Mouse (Mus musculus) A20 (cell line): ENCODE results near the gene Lrit3.
A peak's percentile ranks its signal among the peaks of the same experiment; 100 is the strongest.

Source experiments
- DNase-seq: peaks from one replicate; pipeline ENCODE4 v3.0.0-alpha.2; 2011; ENCODE audit warnings: low read depth, low spot score

The Lrit3 gene

DNA sequence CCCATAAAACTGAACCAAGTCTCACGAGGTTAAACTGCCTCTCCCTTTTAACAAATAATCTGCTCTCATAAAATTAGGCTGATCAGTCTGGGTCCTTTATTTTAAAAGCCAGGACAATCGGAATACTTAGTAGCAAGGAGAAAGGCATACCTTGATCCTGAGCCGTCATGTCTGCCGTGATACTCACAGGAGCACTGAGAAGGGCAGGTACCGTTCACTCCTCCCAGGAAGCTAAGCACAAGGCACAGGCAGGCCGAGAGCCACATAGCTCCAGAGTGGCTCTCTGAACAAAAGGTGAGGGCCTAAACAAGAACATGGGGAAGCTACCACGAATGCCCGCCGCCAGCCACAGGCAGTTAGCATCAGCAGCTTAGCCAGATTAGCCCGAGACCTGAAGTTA, at the start of gene Lrit3:
Lrit3 (minus strand) TSS at position 266 of the 400 bp plus-strand sequence.
- DNase-seq, result no peak

GRCm38 (mm10) chr3:129846846-129847245, 43.0 kb upstream of the Lrit3 start:
- DNase-seq, result no peak

DNA sequence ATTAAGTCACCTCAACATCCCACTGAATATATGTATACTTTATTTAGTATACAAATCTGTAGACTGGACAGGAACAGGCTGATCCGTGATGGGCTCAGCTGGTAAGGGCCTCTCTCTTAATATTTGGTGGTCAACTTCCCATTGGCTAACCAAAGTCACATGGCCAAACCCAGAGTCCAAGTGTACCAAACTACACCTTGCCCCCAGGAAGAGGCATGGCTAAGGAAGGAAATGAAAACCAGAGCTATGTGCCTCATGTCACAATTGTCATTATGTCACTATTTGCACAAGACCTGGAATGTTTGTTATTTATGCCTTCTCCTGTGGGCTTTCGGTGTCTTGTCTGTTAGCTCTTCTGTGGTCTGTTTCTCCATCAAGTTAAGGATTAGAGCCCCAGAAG, 42.0 kb upstream of the Lrit3 start:
- no peak for DNase-seq

DNA sequence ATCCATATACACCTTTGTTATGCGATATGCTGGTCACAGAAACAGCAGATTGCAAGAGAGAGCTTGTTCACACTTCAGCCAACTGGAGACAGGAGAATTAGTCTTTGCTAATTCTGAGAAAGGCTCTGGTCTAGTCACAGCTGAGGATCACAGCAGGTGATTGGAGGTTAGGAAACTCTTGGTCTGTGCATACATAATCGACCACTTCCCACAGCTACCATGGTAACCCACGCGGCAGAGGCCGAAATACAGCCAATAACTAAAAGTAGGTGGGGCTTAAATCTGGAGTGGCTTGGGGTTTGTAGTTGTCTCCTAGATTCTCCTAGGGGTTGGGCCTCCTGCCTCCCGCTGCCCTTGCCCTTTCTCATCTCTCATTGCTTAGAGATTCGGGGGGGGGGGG, 34.2 kb upstream of the Lrit3 start:
- no peak for DNase-seq

- DNase-seq, result no peak
Measured at GRCm38 (mm10) chr3:129836965-129837364, 33.1 kb upstream of the Lrit3 start.

DNA sequence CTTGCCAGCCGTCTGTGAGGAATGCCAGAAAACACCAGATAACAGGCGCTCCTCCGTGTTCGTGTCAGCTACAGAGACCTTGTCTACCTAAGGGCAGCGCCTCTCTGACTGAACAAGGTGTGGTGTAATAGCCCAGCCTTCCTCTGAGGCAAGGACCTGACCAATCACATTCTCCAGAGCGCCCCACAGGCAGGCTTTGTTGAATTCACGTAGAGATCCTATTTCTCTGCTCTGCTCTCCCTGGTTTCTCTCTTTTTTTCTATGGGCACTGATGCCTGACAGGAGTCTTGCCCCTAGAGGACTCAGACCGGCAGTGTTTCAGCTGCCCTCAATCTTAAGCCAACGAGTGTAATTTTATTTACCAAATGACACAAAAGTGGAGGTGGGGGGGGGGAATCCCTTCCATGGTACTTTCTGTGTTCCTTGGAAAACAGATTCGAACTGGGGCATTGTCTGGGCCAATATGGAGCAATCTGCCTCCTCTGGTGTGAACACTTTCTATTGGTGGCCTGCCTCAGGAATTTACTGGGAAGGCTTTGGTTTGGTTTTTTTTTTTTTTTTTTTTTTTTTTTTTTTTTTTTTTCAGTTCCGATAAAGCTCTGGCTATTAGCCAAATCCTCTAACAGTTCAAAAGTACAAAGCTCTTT, 32.3 kb upstream of the Lrit3 start:
- DNase-seq, result peak; percentile 36

GRCm38 (mm10) chr3:129835388-129835934, 31.6 kb upstream of the Lrit3 start, which contains the start of gene Cfi:
Gene Cfi, plus strand, starts transcription at chr3:129835884.
- DNase-seq, result no peak

DNA sequence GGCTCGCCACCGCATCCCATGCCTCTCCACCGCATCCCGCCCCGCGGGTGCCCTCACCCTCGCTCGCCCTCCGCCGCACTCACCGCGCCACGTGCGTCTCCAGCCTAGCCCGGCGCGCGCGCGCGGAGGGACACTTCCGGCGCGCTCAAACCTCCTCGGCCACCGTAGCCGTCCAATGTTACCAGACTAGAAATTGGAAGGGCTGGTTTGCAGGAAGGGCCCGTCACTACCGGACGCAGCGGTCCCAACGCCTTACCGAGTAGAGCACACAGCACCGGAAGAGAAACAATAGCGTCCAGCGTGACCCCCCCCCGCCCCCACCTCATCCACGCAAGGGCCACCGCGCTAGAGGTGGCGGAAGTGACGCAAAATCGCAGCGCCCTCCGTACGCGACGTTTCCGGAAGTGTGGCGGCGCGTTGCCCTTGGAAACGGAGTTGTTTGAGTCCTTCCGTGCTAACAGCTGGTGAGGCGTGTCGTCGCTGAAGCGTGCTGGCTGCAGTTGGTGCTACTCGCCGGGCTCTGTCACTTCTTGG, 27.3 kb upstream of the Lrit3 start, which contains the start of gene Gar1:
Gar1 (minus strand) TSS at position 362 of the 534 bp plus-strand sequence.
- peak; percentile 98 for DNase-seq

DNA sequence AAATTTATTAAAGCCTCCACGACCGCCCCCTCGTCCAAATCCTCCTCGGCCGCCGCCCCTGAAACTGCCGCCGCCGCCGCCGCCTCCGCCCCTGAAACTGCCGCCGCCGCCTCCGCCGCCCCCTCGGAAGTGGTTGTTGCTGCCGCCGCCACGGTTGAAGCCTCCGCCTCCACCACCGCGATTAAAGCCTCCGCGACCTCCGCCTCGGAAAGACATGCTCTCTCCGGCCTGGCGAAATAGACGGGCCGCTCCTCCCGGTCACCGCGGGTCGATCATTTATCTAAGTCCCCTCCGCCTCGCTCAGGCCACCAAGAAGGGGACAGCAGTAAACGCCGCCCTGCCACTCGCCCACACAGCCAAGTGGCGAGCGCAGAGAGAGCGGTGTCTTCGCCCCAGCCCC, 26.8 kb upstream of the Lrit3 start:
- no peak for DNase-seq

GRCm38 (mm10) chr3:129827691-129828090, 23.9 kb upstream of the Lrit3 start:
- no peak for DNase-seq

GRCm38 (mm10) chr3:129826691-129827090, 22.9 kb upstream of the Lrit3 start:
- DNase-seq, result no peak

- no peak for DNase-seq
Measured at GRCm38 (mm10) chr3:129824891-129825290, 21.1 kb upstream of the Lrit3 start.

DNA sequence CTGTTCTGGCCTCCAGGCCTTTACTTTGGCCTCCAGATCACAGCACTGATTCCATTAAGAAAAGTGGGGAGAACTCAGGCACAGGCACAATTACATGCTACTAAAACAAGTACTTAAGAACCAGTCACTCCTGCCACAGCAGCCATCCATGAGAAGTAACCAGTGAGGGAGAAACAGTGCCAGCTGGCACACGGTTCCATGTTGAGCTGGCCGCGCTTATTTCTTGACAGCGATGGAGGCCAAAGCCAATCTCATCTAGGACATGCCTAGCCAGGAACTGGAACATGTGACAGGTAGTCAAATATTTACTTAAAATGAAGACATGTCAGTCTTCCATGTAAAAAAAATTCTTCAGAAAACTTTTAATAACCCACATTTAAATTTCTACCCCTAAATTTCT, 20.3 kb upstream of the Lrit3 start:
- no peak for DNase-seq

- peak; percentile 57 for DNase-seq
Measured at GRCm38 (mm10) chr3:129823293-129823692, 19.5 kb upstream of the Lrit3 start.

GRCm38 (mm10) chr3:129822206-129822775, 18.5 kb upstream of the Lrit3 start, which contains the start of gene Rrh:
Gene Rrh, minus strand, starts transcription at chr3:129822587.
- DNase-seq, result no peak

DNA sequence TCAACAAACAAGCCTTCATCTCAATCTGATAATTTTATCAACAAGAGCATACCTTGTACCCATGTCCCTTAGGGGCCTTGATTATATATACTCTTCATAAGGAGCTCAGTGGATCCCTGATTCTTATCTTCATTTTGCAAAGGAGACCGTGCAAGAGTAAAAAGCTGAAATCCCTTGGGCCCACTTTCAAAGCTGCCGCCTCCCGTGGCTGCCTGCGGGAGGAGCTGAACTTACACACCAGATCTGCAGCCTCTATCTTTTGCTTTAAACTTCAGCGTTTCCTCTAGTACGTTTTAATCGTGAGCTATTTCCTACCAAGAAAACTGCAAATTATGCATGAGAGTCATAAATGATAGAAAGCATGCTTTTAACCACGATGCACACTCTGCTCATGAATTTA, 17.9 kb upstream of the Lrit3 start:
- no peak for DNase-seq

GRCm38 (mm10) chr3:129820847-129821246, 17.0 kb upstream of the Lrit3 start:
- DNase-seq, result no peak

- DNase-seq, result no peak
Measured at GRCm38 (mm10) chr3:129799011-129799410, 4.8 kb downstream of the Lrit3 start.

GRCm38 (mm10) chr3:129798551-129798950, 5.3 kb downstream of the Lrit3 start:
- DNase-seq, result no peak

- DNase-seq, result no peak
Measured at GRCm38 (mm10) chr3:129797341-129797740, 6.5 kb downstream of the Lrit3 start.

GRCm38 (mm10) chr3:129793801-129794200, 10.0 kb downstream of the Lrit3 start:
- DNase-seq, result no peak

DNA sequence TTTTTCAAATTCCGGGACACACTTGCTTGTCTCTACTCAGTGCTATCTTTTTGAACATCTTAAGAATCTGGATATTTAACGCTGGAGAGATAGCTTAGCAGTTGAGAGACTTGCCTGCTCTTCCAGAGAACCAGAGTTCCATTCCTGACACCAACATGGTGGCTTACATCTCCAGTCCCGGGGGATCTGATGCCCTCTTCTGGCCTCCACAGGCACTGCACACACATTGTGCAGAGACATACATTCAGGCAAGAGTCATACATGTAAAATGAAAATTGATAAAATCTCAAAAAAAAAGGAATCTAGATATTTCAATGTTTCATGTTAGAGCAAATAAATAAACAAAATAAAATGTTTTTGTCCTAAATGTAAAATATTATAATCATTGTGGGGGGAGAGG, 21.1 kb downstream of the Lrit3 start:
- DNase-seq, result peak; percentile 7

GRCm38 (mm10) chr3:129781435-129781834, 22.4 kb downstream of the Lrit3 start:
- no peak for DNase-seq
